Mouse (Mus musculus) myocyte (in vitro differentiated cells): ENCODE results near the gene Brk1. TPM values are rescaled to one million over a fixed set of nuclear protein-coding genes. Genes with fewer than 3 reads are reported as not detected.
A peak's percentile ranks its signal among the peaks of the same experiment; 100 is the strongest.

Experiments used
- H3K27me3 ChIP-seq: one replicate; pipeline ENCODE4 v1.6.1; 2011; ENCODE audit not compliant: control insufficient read depth, insufficient read depth, insufficient read length
- H3K36me3 ChIP-seq: one replicate; pipeline ENCODE4 v1.6.1; 2011; ENCODE audit not compliant: control insufficient read depth, insufficient read depth
- H3K4me2 ChIP-seq: one replicate; pipeline ENCODE4 v1.6.1; 2011; ENCODE audit warnings: low read depth, control low read depth
- H3K4me3 ChIP-seq: one replicate; pipeline ENCODE4 v1.5.1; 2011; ENCODE audit warnings: mild to moderate bottlenecking, control low read depth, moderate library complexity
- H3K79me2 ChIP-seq: one replicate; pipeline ENCODE4 v1.6.1; 2011; ENCODE audit not compliant: control insufficient read depth, insufficient read depth
- H3ac ChIP-seq: one replicate; pipeline ENCODE4 v1.6.1; 2011; ENCODE audit not compliant: control insufficient read depth, insufficient read length
- CEBPB ChIP-seq: IDR thresholded peaks from 2 replicates; pipeline ENCODE4 v1.6.1; 2011; ENCODE audit warnings: mild to moderate bottlenecking, moderate library complexity; ENCODE audit not compliant: poor library complexity, insufficient read depth, severe bottlenecking
- E2F4 ChIP-seq: IDR thresholded peaks from one replicate; pipeline ENCODE4 v1.6.1; 2011; ENCODE audit warnings: mild to moderate bottlenecking, control low read depth, moderate library complexity; ENCODE audit not compliant: insufficient read depth
- MAX ChIP-seq: IDR thresholded peaks from one replicate; pipeline ENCODE4 v1.6.1; 2011; ENCODE audit warnings: low read depth, mild to moderate bottlenecking, control low read depth
- MYOD1 ChIP-seq, 3 experiments: IDR thresholded peaks; one replicate each; pipeline ENCODE4 v1.6.1; 2011; ENCODE audit warnings: control low read depth in 2 of 3, low read depth in 2 of 3, mild to moderate bottlenecking in 2 of 3, moderate library complexity in 1 of 3; ENCODE audit not compliant: insufficient read length in 2 of 3, control insufficient read depth in 1 of 3
- MYOG ChIP-seq, 3 experiments: IDR thresholded peaks; one replicate each; pipeline ENCODE4 v1.6.1; 2011; ENCODE audit warnings: control low read depth in 2 of 3, low read depth in 2 of 3, mild to moderate bottlenecking in 2 of 3; ENCODE audit not compliant: insufficient read length in 2 of 3, control insufficient read depth in 1 of 3, insufficient read depth in 1 of 3
- POLR2A ChIP-seq: IDR thresholded peaks from one replicate; pipeline ENCODE4 v1.6.1; 2011; ENCODE audit warnings: low read depth, mild to moderate bottlenecking, control low read depth, moderate library complexity; ENCODE audit not compliant: insufficient read length
- POLR2AphosphoS2 ChIP-seq: IDR thresholded peaks from one replicate; pipeline ENCODE4 v1.6.1; 2011; ENCODE audit warnings: low read depth, control low read depth; ENCODE audit not compliant: insufficient read length
- REST ChIP-seq: IDR thresholded peaks from one replicate; pipeline ENCODE4 v1.6.1; 2011; ENCODE audit warnings: mild to moderate bottlenecking, control low read depth, moderate library complexity; ENCODE audit not compliant: insufficient read depth, insufficient read length
- SRF ChIP-seq: IDR thresholded peaks from one replicate; pipeline ENCODE4 v1.6.1; 2011; ENCODE audit warnings: low read depth; ENCODE audit not compliant: control insufficient read depth, insufficient read length
- TCF12 ChIP-seq: IDR thresholded peaks from one replicate; pipeline ENCODE4 v1.6.1; 2011; ENCODE audit warnings: mild to moderate bottlenecking, control low read depth; ENCODE audit not compliant: poor library complexity, insufficient read depth, severe bottlenecking
- TCF3 ChIP-seq: IDR thresholded peaks from one replicate; pipeline ENCODE4 v1.6.1; 2011; ENCODE audit warnings: low read depth, control low read depth; ENCODE audit not compliant: insufficient read length
- USF1 ChIP-seq: IDR thresholded peaks from one replicate; pipeline ENCODE4 v1.6.1; 2011; ENCODE audit warnings: low read depth, mild to moderate bottlenecking, control low read depth, moderate library complexity
- polyA plus RNA-seq: library from polyadenylated mRNA; unstranded; fragments of >200 nt; fragmentation: generic; extraction: Trizol; gene quantifications from one replicate; pipeline ENCODE4 v1.2.1, GENCODE M21; 2012; ENCODE audit warnings: missing spikeins

Gene Brk1
- polyA plus RNA-seq, 1 experiment, result 199 TPM

- H3K4me3 ChIP-seq, result no peak overlapping the region
- no peaks in the 10 kb centered on the region for H3K36me3 ChIP-seq
- no peaks in the 10 kb centered on the region for H3K79me2 ChIP-seq
- H3K27me3 ChIP-seq, result no peaks in the 10 kb centered on the region
- no peak overlapping the region for H3ac ChIP-seq
- no peak for TF ChIP-seq USF1
- no peak for TF ChIP-seq MYOG (IDR thresholded peaks at IDR 0.05; ENCODE audit: control insufficient read depth in 1 of 3, insufficient read depth in 1 of 3, insufficient read length in 2 of 3, low read depth in 2 of 3)
- no peak for TF ChIP-seq TCF12
- TF ChIP-seq POLR2A, result no peak
- no peak for TF ChIP-seq E2F4
- no peak for TF ChIP-seq MAX
- no peak for TF ChIP-seq MYOD1 (IDR thresholded peaks at IDR 0.05; ENCODE audit: control insufficient read depth in 1 of 3, insufficient read length in 2 of 3, low read depth in 2 of 3)
- TF ChIP-seq CEBPB, result no peak
- no peak for TF ChIP-seq REST
- TF ChIP-seq POLR2AphosphoS2, result no peak
- TF ChIP-seq SRF, result no peak
- no peak for TF ChIP-seq TCF3
- no peak overlapping the region for H3K4me2 ChIP-seq
Measured at GRCm38 (mm10) chr6:113653551-113653950, 49.0 kb downstream of the Brk1 start.

- no peaks in the 10 kb centered on the region for H3K79me2 ChIP-seq
- H3K27me3 ChIP-seq, result no peaks in the 10 kb centered on the region
- no peak overlapping the region for H3K4me3 ChIP-seq
- no peak overlapping the region for H3K4me2 ChIP-seq
- H3K36me3 ChIP-seq, result no peaks in the 10 kb centered on the region
- H3ac ChIP-seq, result no peak overlapping the region
- TF ChIP-seq POLR2AphosphoS2, result no peak
- no peak for TF ChIP-seq CEBPB
- no peak for TF ChIP-seq MYOD1 (IDR thresholded peaks at IDR 0.05; ENCODE audit: control insufficient read depth in 1 of 3, insufficient read length in 2 of 3, low read depth in 2 of 3)
- TF ChIP-seq TCF12, result no peak
- TF ChIP-seq USF1, result no peak
- TF ChIP-seq SRF, result no peak
- no peak for TF ChIP-seq REST
- TF ChIP-seq MAX, result no peak
- no peak for TF ChIP-seq TCF3
- no peak for TF ChIP-seq E2F4
- no peak for TF ChIP-seq POLR2A
Measured at GRCm38 (mm10) chr6:113654102-113654501, 49.5 kb downstream of the Brk1 start.

- H3K27me3 ChIP-seq, result no peaks in the 10 kb centered on the region
- H3K79me2 ChIP-seq, result no peaks in the 10 kb centered on the region
- no peaks in the 10 kb centered on the region for H3K36me3 ChIP-seq
- no peak overlapping the region for H3K4me3 ChIP-seq
- TF ChIP-seq POLR2A, result no peak
- peak; percentile 20 for TF ChIP-seq TCF3
- TF ChIP-seq TCF12, result peak; percentile 34
- peak in 2 of 3 experiments; percentile 86 to 95 for TF ChIP-seq MYOG (IDR thresholded peaks at IDR 0.05; ENCODE audit: control insufficient read depth in 1 of 3, insufficient read depth in 1 of 3, insufficient read length in 2 of 3, low read depth in 2 of 3)
- peak in 2 of 3 experiments; percentile 80 to 91 for TF ChIP-seq MYOD1 (IDR thresholded peaks at IDR 0.05; ENCODE audit: control insufficient read depth in 1 of 3, insufficient read length in 2 of 3, low read depth in 2 of 3)
- no peak for TF ChIP-seq POLR2AphosphoS2
- H3ac ChIP-seq, result no peak overlapping the region
- no peak overlapping the region for H3K4me2 ChIP-seq
Measured at GRCm38 (mm10) chr6:113654753-113655397, 50.3 kb downstream of the Brk1 start.

DNA sequence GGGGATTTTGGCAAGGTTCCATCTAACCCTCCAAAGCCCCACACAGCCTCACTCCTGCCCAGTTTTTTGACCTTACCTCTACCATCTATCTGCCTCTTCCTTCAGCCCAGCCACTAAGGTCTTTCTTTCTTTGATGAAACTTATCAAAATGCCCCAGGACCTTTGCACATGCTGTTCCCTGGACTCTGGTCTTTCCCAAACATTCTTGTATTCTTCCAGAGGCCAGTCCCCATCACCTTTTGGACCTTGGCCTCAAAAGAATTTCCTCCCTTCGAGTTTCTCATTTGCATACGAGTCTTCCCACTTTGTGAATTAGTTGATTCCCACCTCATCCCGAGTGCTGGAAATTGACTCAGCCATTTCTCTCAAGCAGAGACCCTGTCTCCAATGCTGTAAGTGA lies 50.9 kb downstream of the Brk1 start:
- no peaks in the 10 kb centered on the region for H3K36me3 ChIP-seq
- no peak overlapping the region for H3K4me3 ChIP-seq
- no peaks in the 10 kb centered on the region for H3K27me3 ChIP-seq
- no peak overlapping the region for H3K4me2 ChIP-seq
- TF ChIP-seq MAX, result no peak
- no peak for TF ChIP-seq TCF12
- no peak for TF ChIP-seq TCF3
- TF ChIP-seq MYOG (IDR thresholded peaks at IDR 0.05; ENCODE audit: control insufficient read depth in 1 of 3, insufficient read depth in 1 of 3, insufficient read length in 2 of 3, low read depth in 2 of 3), result no peak
- no peak for TF ChIP-seq POLR2AphosphoS2
- TF ChIP-seq CEBPB, result no peak
- no peak for TF ChIP-seq USF1
- TF ChIP-seq SRF, result no peak
- no peak for TF ChIP-seq POLR2A
- TF ChIP-seq MYOD1 (IDR thresholded peaks at IDR 0.05; ENCODE audit: control insufficient read depth in 1 of 3, insufficient read length in 2 of 3, low read depth in 2 of 3), result no peak
- no peak for TF ChIP-seq REST
- H3K79me2 ChIP-seq, result no peaks in the 10 kb centered on the region
- no peak overlapping the region for H3ac ChIP-seq

DNA sequence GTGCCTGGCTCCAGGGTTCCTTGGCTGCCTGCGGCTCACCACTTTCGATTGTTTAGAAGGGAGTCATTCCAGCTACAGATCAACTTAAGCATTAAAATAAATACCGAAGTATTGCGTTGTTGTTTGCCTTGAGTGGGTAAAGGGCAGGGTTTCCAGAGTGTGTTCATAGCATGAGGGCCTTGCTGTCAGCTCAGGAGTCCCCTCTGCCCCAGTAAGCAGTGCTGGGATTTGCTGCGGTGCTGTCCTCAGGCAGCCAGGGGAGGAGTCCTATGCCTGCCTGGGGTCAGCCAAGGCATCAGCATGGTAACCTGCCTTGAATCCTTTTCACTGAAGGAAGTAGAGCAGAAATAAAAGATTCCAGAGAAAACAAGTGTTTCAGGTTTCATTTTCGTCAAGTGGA lies 52.3 kb downstream of the Brk1 start:
- Histone ChIP-seq H3K79me2 (no peaks in the 10 kb centered on the region), H3K27me3 (no peaks in the 10 kb centered on the region), H3ac (no peak overlapping the region), H3K4me2 (no peak overlapping the region), H3K36me3 (no peaks in the 10 kb centered on the region), H3K4me3 (no peak overlapping the region)
- TF ChIP-seq E2F4, result no peak
